Mouse (Mus musculus) spleen, adult 12 weeks (tissue): Measurements from ENCODE around the gene Arhgef1.
A peak's percentile ranks its signal among the peaks of the same experiment; 100 is the strongest.
"Not testable (repeated sequence)": the region's sequence is repeated elsewhere in the genome, so short reads cannot be mapped to it uniquely, and the experiment has no call there.

Experiments
- DNase-seq: peaks from one replicate; pipeline ENCODE4 v3.0.0; 2022; ENCODE audit warnings: low spot score

The Arhgef1 gene

GRCm38 (mm10) chr7:24890281-24891216 lies 12.2 kb upstream of the Arhgef1 start:
- peak; percentile 65 for DNase-seq

DNA sequence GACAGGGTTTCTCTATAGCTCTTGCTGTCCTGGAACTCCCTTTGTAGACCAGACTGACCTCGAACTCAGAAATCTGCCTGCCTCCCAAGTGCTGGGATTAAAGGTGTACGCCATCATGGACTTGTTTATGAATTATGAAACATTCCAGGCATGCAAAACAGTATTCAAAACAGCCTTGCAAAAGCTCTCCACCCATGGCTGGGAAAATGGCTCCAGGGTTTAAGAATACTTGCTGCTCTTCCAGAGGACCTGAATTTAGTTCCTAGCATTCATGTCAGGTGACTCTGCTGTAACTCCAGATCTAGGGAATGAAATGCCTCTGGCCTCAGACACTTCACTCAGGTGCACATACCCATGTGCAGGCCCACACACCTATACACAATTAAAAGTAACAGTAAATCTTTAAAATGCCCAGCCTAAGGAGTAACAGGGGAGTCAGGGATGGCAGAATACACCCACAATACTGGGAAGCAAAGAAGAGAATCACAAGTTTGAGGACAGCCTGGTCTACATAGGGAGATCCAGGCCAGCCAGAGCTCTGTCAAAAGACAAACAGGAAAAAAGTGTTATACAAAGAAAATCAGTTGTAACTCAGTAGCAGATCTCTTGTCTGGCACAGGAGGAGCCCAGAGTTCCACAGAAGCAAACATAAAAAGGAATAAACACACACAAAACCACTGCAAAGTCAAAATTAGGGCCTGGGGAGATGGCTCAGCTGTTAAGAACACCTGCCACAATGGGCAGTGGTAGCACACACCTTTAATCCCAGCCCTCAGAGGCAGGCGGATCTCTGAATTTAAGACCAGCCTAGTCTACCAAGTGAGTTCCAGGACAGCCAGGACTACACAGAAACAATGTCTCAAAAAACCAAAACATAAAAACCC lies 11.2 kb upstream of the Arhgef1 start:
- DNase-seq, result no peak

GRCm38 (mm10) chr7:24892125-24892583 lies 10.6 kb upstream of the Arhgef1 start:
- no peak for DNase-seq

GRCm38 (mm10) chr7:24895749-24896148 lies 7.0 kb upstream of the Arhgef1 start:
- not testable (repeated sequence) for DNase-seq

- DNase-seq, result no peak
These were observed 6.4 kb upstream of the Arhgef1 start for GRCm38 (mm10) chr7:24896269-24896668.

DNA sequence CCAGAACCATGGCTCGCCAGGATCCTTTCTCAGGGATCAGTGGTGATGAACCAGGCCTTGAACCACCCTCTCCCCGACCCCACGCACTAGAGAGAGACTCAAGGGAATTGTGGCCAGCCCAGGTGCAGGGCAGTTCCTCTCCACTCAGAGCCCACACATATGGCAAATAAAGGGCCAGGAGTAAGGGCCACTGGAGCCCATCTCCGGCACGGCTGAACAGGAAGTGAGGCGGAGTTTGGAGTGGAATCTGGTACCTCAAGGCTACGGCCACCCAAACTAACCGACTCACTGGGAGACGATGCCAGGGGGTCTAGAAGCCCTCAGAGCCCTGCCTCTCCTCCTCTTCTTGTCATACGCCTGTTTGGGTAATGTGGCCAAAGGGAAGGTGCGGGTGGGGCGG lies 5.5 kb upstream of the Arhgef1 start, which contains the start of gene Cd79a:
Cd79a (plus strand) TSS at position 158 of the 400 bp plus-strand sequence.
- peak; percentile 57 for DNase-seq

- DNase-seq, result no peak
These were observed 4.8 kb upstream of the Arhgef1 start for GRCm38 (mm10) chr7:24897959-24898358.

GRCm38 (mm10) chr7:24901114-24901513 lies 1.6 kb upstream of the Arhgef1 start:
- DNase-seq, result no peak

- peak; percentile 25 for DNase-seq
These were observed 870 bp upstream of the Arhgef1 start for GRCm38 (mm10) chr7:24901842-24902241.

GRCm38 (mm10) chr7:24902264-24902629 lies 465 bp upstream of the Arhgef1 start:
- peak; percentile 13 for DNase-seq

GRCm38 (mm10) chr7:24903444-24903825 lies 723 bp downstream of the Arhgef1 start:
- DNase-seq, result no peak

- peak; percentile 93 for DNase-seq
These were observed 1.4 kb downstream of the Arhgef1 start for GRCm38 (mm10) chr7:24904070-24904483.

DNA sequence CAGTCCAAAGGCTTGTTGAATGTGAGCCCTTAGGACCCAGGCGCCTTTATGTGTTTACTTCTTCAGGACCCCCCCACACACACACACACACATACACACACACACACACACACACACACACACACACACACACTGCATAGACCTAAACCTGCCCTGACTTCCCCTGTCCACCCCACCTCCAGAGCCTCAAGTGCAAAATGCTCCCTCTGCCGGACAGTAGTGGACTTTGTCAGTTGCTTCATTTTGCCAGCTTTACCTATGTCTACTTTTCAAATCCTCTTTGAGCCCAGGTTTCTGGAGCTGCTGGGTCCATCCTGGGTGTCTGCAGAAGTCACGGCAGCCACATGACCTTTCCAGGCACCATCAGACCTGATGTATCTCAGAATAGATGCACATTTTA lies 2.2 kb downstream of the Arhgef1 start:
- peak; percentile 66 for DNase-seq

DNA sequence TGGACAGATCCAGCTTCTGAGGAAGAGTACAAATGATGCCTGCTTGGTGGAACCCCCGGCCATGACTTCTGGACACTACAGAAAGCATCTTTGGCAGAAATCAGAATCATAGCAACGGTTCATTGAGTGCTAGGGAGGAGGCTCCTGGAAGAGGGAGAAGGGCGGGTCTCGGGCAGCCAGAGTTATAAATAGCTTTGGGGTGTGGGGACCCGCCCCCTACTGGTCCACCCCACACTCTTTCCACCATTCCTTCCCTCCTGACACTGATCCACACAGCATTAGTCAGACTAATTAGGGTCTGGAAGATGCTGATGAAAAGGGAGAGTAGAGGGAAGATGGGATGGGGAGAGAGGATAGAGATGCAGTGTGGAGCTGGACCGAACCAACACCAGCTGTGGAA lies 3.8 kb downstream of the Arhgef1 start:
- DNase-seq, result no peak

- DNase-seq, result peak; percentile 32
These were observed 4.6 kb downstream of the Arhgef1 start for GRCm38 (mm10) chr7:24907211-24907748.

DNA sequence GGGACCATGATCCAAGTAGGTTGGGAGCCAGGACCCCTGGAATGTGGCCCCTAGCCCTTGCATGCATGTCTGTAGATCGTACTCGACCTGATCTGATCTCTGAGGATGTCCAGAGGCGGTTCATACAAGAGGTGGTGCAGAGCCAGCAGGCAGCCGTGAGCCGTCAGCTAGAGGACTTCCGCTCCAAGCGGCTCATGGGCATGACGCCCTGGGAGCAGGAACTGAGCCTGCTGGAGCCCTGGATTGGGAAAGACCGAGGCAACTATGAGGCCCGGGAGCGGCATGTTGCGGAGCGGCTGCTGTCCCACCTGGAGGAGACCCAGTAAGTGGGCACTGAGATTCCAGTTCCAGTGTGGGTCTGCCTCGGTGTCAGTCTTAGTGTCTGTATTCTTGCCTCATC lies 9.8 kb downstream of the Arhgef1 start:
- DNase-seq, result no peak

DNA sequence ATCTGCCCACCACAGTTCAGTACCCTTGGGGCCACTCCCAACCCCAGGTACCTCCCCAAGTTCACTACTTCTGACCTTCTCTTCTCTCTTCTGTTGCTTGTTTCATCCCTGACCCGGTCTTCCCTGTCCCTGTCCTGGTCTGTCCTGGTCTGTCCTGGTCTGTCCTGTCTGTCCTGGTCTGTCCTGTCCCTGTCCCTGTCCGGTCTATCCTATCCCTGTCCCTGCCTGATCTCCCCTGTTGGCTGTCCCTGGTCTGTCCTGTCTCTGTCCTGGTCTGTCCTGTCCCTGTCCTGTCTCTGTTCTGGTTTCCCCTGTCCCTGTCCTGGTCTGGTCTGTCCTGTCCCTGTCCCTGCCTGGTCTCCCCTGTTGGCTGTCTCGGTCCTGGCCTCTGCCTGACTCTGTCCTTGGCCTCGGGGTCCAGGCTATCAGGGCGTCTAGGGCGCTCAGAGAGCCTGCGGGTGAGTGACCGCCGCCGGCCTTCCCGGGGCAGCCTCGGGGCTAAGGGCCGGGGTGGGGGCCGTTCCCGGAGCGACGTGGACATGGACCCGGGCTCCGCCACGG lies 16.1 kb downstream of the Arhgef1 start:
- DNase-seq, result no peak

DNA sequence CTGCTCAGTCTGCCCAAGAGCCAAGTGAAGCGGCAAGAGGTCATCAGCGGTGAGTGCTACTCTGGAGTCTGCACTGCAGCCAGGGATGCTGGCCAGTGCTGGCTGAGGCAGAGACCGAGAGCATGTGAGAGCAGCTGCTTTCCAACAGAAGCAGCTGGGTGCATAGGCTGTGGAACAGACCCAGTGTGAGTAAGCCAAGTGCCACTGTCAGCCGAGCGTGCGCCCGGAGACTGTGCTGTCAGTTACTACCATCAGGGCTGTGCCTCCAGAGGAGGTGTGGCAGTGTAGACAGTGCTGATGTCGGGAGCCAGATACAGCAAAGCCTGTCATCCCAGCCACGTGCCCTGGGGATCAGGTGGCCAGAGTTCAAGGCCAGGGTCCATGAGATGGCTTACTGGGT lies 17.0 kb downstream of the Arhgef1 start:
- no peak for DNase-seq

DNA sequence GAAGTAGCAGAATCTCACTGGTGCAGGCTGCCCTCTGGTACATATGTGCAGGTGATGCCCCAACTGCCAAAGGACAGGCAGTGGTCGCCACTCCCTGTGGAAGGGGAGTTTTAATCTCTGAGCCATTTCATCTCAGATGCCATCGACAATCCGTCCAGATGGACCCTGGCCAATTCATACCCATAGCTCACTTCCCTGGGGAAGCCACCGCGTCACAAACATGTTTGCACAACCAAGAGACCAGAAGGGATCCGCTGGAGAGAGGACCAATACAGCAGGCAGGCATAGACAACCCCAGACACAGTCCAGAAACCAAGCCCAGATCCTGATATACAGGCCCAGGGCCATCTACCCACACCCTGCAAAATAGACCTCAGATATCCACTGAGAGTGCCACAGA lies 27.8 kb downstream of the Arhgef1 start:
- DNase-seq, result no peak

GRCm38 (mm10) chr7:24931651-24932050 lies 28.9 kb downstream of the Arhgef1 start:
- no peak for DNase-seq

GRCm38 (mm10) chr7:24943641-24944040 lies 40.9 kb downstream of the Arhgef1 start:
- no peak for DNase-seq
